Mouse (Mus musculus) 3T3-L1 (cell line): ENCODE measurements around the gene Bahd1.

Experiments
- DNase-seq: peaks from one replicate; pipeline ENCODE4 v3.0.0-alpha.2; 2015; ENCODE audit warnings: low read depth, low spot score

Bahd1 gene

DNA sequence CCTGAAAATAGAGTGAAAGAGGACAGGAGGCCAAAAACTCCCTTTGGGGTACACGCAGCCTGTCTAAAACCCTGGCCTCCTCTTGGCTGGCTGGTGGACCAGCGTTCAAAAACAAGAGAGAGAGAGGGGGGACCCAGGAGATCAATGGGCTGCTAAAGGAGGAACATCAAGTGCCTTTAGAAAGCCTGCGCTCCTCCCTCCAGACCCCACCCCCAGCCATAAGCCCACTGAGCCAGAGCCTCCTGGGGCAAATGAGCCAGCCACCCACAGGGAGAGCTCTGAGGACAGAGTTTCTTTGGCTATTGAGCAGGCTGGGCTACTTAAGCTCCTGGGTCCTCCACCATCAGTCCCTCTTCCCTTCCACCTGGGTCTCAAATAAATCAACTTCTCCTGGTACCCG, 1.4 kb upstream of the Bahd1 start:
- DNase-seq: no peak

GRCm38 (mm10) chr2:118899306-118899705, 871 bp upstream of the Bahd1 start:
- DNase-seq: no peak

DNA sequence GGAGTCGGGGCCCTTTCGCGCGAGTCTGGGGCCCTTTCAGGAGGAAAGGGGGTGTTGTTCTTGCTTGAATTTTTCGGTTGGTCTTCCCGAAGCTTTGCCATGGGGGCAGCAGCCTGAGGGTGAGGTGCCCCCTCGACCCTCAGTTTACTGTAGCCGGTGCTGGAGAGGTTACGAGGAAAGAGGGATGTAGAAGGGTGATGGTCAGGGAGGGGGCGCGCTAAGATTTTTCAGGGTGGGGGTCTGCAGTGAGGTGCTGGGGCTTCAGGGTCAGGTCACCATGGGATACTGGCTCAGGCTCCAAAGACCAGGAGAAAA, 606 bp downstream of the Bahd1 start:
- no peak for DNase-seq

GRCm38 (mm10) chr2:118901175-118902031, 1.2 kb downstream of the Bahd1 start:
- peak; percentile 90 for DNase-seq

- DNase-seq: peak; percentile 53
Observed at GRCm38 (mm10) chr2:118902051-118903025, 2.2 kb downstream of the Bahd1 start.

DNA sequence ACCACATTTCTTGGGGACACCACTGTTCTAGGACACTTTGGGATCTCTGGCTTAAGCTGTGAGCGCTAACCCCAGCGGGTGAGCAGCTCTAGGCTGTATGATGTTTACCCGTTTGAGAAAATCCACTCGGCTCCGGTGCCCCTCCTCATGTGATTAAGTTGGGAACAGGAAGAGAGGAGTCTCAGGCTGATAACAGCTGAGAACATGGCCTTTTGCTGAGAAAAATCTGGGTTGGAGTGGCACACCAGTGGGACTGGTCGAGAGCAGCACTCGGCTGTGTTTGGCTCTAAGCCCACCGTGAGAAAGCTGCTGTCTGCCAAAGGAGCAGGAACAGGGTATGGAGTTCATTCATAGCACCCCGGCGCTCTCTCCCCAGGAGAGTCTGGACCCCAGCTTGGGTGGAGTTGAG, 3.2 kb downstream of the Bahd1 start:
- no peak for DNase-seq

GRCm38 (mm10) chr2:118905433-118906117, 5.4 kb downstream of the Bahd1 start:
- peak; percentile 76 for DNase-seq

- DNase-seq: no peak
Observed at GRCm38 (mm10) chr2:118906118-118906492, 5.9 kb downstream of the Bahd1 start.

GRCm38 (mm10) chr2:118907781-118908180, 7.6 kb downstream of the Bahd1 start:
- no peak for DNase-seq

DNA sequence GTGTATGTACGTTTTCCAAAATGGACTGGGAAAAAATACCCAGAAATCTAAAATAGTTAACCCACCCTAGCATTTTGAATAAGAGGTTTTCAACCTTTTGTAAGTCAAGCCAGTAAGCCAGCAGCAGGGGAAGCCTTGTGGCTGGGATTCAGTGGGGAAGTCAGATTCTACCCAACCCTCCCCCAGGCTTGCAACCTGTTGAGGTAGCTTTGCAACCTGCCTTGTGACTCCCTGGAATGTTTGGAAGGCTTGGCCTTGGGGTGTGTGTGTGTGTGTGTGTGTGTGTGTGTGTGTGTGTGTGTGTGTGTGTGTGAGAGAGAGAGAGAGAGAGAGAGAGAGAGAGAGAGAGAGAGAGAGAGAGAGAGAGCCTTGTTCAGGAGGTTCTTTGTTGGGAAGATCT, 9.0 kb downstream of the Bahd1 start:
- DNase-seq: no peak

GRCm38 (mm10) chr2:118910605-118911278, 10.6 kb downstream of the Bahd1 start:
- no peak for DNase-seq

GRCm38 (mm10) chr2:118912706-118913105, 12.5 kb downstream of the Bahd1 start:
- DNase-seq: peak; percentile 64

GRCm38 (mm10) chr2:118913551-118914276, 13.5 kb downstream of the Bahd1 start:
- peak; percentile 58 for DNase-seq

- DNase-seq: no peak
Observed at GRCm38 (mm10) chr2:118914685-118915084, 14.5 kb downstream of the Bahd1 start.

GRCm38 (mm10) chr2:118916436-118916835, 16.3 kb downstream of the Bahd1 start:
- DNase-seq: no peak

DNA sequence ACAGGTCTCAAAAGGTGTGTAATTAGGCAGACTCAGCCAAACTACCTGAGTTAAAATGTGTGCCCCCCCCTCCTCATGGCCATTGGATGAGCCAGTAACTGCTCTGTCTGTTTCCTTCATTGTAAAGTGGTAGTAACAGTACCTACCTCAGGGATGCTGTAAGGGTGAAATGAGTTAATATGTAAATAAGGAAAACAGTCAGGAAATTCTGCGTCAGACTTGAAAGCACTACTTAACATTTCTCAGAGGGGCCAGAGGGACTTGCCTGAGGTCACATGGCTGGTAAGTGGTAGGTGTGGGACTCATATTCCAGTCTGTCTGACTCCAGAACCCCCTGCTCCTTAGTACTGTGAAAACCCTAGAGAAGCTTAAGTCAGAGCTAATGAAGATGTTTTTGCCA, 18.4 kb downstream of the Bahd1 start:
- DNase-seq: no peak

DNA sequence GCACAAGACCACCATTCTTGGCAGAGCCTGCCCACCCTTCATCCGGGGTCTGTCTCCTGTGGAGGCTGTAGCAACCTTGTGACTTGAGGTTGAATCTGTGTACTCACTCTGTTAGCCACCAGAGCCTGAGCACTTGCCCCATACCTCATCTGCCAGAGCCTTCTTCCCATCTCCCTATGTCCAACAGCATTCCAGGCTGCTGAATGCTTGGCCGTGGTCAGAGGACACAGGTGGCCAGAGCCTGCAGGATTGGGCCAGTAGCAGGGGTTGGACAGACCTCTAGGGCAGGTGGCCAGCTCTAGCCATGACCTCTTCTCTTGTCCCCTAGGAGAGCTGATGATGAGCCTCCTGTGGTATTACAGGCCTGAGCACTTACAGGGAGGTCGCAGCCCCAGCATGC, 20.3 kb downstream of the Bahd1 start:
- DNase-seq: no peak

GRCm38 (mm10) chr2:118925952-118926351, 25.8 kb downstream of the Bahd1 start:
- DNase-seq: no peak

DNA sequence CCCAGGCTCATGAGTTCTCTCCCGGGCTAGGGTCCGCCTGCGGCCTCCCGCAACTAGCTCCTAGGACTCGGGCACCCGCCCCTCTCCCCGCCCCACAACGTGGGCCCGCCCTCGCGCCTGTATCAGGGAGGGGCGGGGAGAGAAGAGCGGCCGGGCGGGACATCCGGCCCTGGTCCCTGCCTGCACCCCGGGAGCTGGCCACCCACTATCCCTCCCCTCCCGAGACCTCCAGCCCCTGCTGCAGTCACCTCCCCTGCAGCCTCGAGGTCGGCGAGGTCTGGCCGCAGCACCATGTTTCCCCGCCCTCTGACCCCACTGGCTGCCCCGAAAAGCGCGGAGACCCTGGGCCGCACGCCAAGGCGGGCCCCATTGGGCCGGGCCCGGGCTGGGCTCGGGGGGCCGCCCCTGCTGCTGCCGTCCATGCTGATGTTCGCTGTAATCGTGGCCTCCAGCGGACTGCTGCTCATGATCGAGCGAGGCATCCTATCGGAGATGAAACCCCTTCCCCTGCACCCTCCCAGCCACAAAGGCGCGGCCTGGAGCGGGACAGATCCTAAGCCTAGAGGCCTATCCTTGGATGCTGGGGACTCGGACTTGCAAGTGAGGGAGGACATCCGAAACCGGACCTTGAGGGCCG, 26.3 kb downstream of the Bahd1 start, which contains the start of gene Chst14:
TSS of gene Chst14 (plus strand) at position 136 of the 637 bp plus-strand sequence.
- DNase-seq: peak; percentile 81
